Mouse (Mus musculus): Measurements from ENCODE around the gene Qrich1. TPM values are rescaled to one million over a fixed set of nuclear protein-coding genes. Genes with fewer than 3 reads are reported as not detected.
"Not testable (repeated sequence)": the region's sequence is repeated elsewhere in the genome, so short reads cannot be mapped to it uniquely, and the experiment has no call there.

The Qrich1 gene
- polyA plus RNA-seq, 1 experiment from 2014 or later: 122 TPM

DNA sequence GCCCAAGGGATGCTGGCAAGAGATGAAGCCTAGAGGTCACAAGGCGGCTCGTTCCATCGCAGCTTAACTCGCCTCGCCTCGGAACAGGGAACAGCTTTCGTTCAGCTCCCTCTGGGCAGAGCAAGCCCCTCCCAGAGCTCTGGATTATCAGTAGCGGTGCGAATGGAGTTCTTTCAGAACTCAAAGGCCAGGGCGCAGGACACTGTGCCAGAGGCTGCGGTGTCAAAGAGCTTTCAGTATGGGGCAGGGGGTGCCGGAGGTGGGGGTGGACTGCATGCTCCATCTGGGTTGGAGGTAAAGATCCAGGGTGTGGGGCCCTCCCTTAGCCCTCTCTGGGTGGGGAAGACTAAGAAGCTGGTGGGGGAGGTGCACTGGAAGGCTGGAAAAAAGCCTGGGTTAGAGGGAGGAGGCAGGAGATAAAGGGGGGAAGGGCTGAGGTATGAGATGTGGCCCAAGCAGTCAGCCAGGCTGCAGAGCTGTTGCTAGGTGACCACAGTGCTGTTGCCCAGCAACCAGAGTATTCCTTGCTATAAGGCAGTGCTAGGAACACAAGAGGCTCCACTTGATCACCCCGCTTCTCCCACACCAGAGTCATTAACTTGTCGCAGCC is 71.1 kb downstream of the Qrich1 start:
- H3K4me1 ChIP-seq (ENCODE audit: control insufficient read depth, insufficient read depth, low read length): peaks cover 29% of the 10 kb centered on the region
- WGBS: under 1% methylated on average over 14 of the region's 14 CpGs
- H3K4me2 ChIP-seq (ENCODE audit: low read depth, low read length): peak overlapping the region; percentile 48
- H3K9ac ChIP-seq (replicated peaks; ENCODE audit: low read depth, low read length): peak overlapping the region; percentile 42
- H3K9me3 ChIP-seq (ENCODE audit: control insufficient read depth, low read length): no peaks in the 10 kb centered on the region
- ATAC-seq (ENCODE audit: low read depth): peak; percentile 98
- peak overlapping the region; percentile 13; the same call in 1 of the 2 replicates for H3K4me3 ChIP-seq (ENCODE audit: low read depth, low read length)
- no peaks in the 10 kb centered on the region for H3K27me3 ChIP-seq (ENCODE audit: control insufficient read depth, insufficient read depth, low read length)
- H3K36me3 ChIP-seq (ENCODE audit: control insufficient read depth, insufficient read depth, low read length): no peaks in the 10 kb centered on the region; the same call in 1 of the 2 replicates
- H3K27ac ChIP-seq (ENCODE audit: low read depth, low read length): peak overlapping the region; percentile 98

DNA sequence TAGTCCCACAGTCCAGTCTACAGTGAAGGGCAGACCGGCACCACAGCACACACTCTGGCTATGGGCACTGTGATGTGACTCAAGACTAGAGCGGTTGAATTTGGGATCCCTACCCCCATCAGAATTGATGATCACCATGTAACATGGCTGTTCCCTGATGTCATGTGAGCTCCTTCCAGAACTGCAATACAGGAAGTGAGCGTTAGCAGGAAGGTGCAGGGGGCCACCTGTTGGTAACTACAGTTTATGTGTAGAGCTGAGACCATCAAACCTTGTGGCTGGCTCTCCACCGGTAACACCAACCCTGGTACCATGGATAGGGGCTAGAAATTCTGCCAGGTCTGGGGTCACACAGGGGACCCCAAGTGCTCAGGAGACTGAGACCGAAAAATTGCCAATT is 72.6 kb downstream of the Qrich1 start:
- Histone ChIP-seq H3K4me2 (ENCODE audit: low read depth, low read length) (no peak overlapping the region), H3K9ac (replicated peaks; ENCODE audit: low read depth, low read length) (no peak overlapping the region), H3K27me3 (ENCODE audit: control insufficient read depth, insufficient read depth, low read length) (no peaks in the 10 kb centered on the region), H3K9me3 (ENCODE audit: control insufficient read depth, low read length) (no peaks in the 10 kb centered on the region), H3K36me3 (ENCODE audit: control insufficient read depth, insufficient read depth, low read length) (no peaks in the 10 kb centered on the region), H3K4me3 (ENCODE audit: low read depth, low read length) (no peak overlapping the region), H3K27ac (ENCODE audit: low read depth, low read length) (peak overlapping the region; percentile 98), H3K4me1 (ENCODE audit: control insufficient read depth, insufficient read depth, low read length) (peaks cover 29% of the 10 kb centered on the region)
- 79% methylated on average over 5 of the region's 5 CpGs for WGBS
- ATAC-seq (ENCODE audit: low read depth): no peak

DNA sequence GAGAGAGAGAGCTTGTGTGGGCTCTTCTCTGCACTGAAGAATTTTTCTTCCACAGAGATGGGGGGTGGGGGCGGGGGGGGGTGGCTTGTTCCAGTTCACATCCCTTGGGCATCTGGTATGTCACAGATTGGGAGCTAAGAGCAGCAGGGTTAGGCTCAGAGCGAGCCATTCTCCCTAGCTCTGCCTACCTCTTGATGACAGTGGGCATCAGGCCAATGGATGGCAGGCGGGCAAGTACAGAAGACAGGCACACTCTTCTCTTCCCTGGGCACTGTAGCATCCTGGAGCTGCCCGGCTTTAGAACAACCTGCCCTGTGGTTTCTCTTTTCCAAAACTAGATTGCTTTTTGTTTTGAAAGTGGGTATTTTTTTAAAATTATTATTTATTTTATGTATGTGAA is 74.9 kb downstream of the Qrich1 start:
- Histone ChIP-seq H3K4me2 (ENCODE audit: low read depth, low read length) (no peak overlapping the region), H3K4me1 (ENCODE audit: control insufficient read depth, insufficient read depth, low read length) (peaks cover 31% of the 10 kb centered on the region), H3K9ac (replicated peaks; ENCODE audit: low read depth, low read length) (no peak overlapping the region), H3K4me3 (ENCODE audit: low read depth, low read length) (no peak overlapping the region), H3K9me3 (ENCODE audit: control insufficient read depth, low read length) (no peaks in the 10 kb centered on the region), H3K36me3 (ENCODE audit: control insufficient read depth, insufficient read depth, low read length) (no peaks in the 10 kb centered on the region), H3K27ac (ENCODE audit: low read depth, low read length) (no peak overlapping the region), H3K27me3 (ENCODE audit: control insufficient read depth, insufficient read depth, low read length) (no peaks in the 10 kb centered on the region)
- ATAC-seq (ENCODE audit: low read depth): no peak
- 82% methylated on average over 4 of the region's 4 CpGs for WGBS

DNA sequence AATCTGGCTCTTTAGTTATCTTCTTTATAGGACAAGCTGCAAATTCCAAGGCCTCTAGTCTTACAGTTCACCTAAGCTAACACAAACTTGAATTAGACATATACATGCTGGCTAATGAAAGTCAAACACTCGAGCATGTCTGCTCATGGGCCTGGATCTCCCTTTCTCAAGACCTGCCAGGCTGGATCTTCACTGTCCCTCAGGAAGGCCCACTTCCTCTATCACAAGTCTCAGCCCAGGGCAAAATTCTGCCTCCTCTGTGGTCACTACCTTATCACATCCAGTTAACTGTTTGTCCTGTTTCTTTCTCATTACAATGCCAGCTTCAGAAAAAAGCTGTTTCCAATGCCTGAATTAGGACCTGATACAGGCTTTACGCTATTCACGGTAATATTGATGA is 77.7 kb downstream of the Qrich1 start:
- no peak for ATAC-seq (ENCODE audit: low read depth)
- H3K27ac ChIP-seq (ENCODE audit: low read depth, low read length): no peak overlapping the region
- no peak overlapping the region for H3K4me3 ChIP-seq (ENCODE audit: low read depth, low read length)
- no peak overlapping the region for H3K4me2 ChIP-seq (ENCODE audit: low read depth, low read length)
- H3K9me3 ChIP-seq (ENCODE audit: control insufficient read depth, low read length): no peaks in the 10 kb centered on the region
- no peaks in the 10 kb centered on the region for H3K27me3 ChIP-seq (ENCODE audit: control insufficient read depth, insufficient read depth, low read length)
- WGBS: 91% methylated on average over 3 of the region's 3 CpGs
- peaks cover 8% of the 10 kb centered on the region for H3K4me1 ChIP-seq (ENCODE audit: control insufficient read depth, insufficient read depth, low read length)
- no peak overlapping the region for H3K9ac ChIP-seq (replicated peaks; ENCODE audit: low read depth, low read length)
- no peaks in the 10 kb centered on the region for H3K36me3 ChIP-seq (ENCODE audit: control insufficient read depth, insufficient read depth, low read length)

DNA sequence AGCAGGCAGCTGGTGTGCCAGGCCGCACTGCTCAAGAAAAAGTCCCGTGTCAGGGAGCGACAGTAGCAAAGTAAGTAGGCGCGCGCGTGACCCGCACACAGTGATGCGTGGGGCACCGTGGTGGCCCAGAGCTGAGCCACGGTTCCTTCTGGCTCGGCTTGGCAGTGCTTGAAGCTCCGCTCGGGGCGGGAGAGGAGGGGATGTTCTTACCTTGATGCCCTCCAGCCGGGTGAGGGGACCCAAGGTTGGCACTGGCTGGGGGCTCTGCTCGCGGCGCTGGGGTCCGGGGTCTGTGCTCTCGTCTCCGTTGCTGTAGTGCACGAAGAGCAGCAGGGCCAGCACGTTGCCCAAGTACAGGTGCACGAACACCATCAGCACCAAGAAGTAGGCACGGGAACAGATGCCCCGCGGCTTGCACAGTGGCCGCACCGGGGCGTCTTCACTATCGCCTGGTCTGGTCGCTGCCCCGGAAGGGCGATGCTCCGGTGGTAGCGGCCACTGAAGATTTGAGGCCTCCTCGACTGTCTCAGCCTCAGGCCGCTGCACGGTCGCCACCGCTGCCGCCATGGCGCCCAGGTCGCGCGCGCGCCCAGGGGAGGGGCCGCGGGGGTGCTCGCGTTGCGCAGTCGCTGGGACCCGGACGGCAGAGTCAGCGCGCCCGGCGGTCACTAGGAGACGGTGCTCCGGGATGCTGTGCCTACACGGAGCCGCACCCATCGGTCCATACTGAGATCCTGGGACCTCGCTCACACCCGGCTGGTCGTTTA is 80.6 kb downstream of the Qrich1 start, which contains the start of gene P4htm:
TSS of gene P4htm (minus strand) at position 670 of the 767 bp plus-strand sequence.
- WGBS: under 1% methylated on average over 67 of the region's 69 CpGs
- peak; percentile 90 for ATAC-seq (ENCODE audit: low read depth)
- peak within 1 kb of the TSS; percentile 16 for H3K27ac ChIP-seq (ENCODE audit: low read depth, low read length)
- H3K36me3 ChIP-seq (ENCODE audit: control insufficient read depth, insufficient read depth, low read length): no peaks in the 10 kb centered on the region
- H3K27me3 ChIP-seq (ENCODE audit: control insufficient read depth, insufficient read depth, low read length): no peaks in the 10 kb centered on the region
- H3K9ac ChIP-seq (replicated peaks; ENCODE audit: low read depth, low read length): peak within 1 kb of the TSS; percentile 70
- peak within 1 kb of the TSS; percentile 56 for H3K4me3 ChIP-seq (ENCODE audit: low read depth, low read length)
- no peaks in the 10 kb centered on the region for H3K9me3 ChIP-seq (ENCODE audit: control insufficient read depth, low read length)
- peak within 1 kb of the TSS; percentile 91 for H3K4me2 ChIP-seq (ENCODE audit: low read depth, low read length)
- peaks cover 7% of the 10 kb centered on the region; the same call in 1 of the 2 replicates for H3K4me1 ChIP-seq (ENCODE audit: control insufficient read depth, insufficient read depth, low read length)

DNA sequence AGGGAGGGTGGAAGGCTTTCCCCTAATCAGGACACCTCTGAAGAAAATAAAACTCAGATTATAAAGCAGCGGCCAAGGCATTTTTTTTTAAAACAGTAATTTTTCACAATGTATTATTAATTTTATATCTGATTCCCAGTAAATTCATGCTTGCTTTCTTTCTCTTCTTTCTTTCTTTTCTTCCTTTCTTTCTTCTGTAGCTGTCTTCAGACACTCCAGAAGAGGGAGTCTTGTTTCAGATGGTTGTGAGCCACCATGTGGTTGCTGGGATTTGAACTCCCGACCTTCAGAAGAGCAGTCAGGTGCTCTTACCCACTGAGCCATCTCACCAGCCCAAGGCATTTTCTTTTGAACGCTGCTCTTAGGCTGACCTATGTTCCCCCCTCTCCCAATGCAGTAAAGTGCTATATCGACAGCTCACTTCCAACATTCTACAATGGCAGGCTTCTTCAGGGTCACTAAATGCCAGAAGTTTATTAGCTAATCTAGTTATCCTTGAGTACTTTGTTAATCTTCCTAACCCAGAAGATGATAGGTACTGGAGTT is 82.5 kb downstream of the Qrich1 start:
- H3K36me3 ChIP-seq (ENCODE audit: control insufficient read depth, insufficient read depth, low read length): peaks cover 11% of the 10 kb centered on the region
- no peaks in the 10 kb centered on the region for H3K9me3 ChIP-seq (ENCODE audit: control insufficient read depth, low read length)
- H3K27ac ChIP-seq (ENCODE audit: low read depth, low read length): no peak overlapping the region
- peaks cover 7% of the 10 kb centered on the region; the same call in 1 of the 2 replicates for H3K4me1 ChIP-seq (ENCODE audit: control insufficient read depth, insufficient read depth, low read length)
- no peaks in the 10 kb centered on the region for H3K27me3 ChIP-seq (ENCODE audit: control insufficient read depth, insufficient read depth, low read length)
- no peak overlapping the region for H3K4me2 ChIP-seq (ENCODE audit: low read depth, low read length)
- 75% methylated on average over 4 of the region's 4 CpGs for WGBS
- no peak overlapping the region for H3K4me3 ChIP-seq (ENCODE audit: low read depth, low read length)
- ATAC-seq (ENCODE audit: low read depth): no peak
- no peak overlapping the region for H3K9ac ChIP-seq (replicated peaks; ENCODE audit: low read depth, low read length)

DNA sequence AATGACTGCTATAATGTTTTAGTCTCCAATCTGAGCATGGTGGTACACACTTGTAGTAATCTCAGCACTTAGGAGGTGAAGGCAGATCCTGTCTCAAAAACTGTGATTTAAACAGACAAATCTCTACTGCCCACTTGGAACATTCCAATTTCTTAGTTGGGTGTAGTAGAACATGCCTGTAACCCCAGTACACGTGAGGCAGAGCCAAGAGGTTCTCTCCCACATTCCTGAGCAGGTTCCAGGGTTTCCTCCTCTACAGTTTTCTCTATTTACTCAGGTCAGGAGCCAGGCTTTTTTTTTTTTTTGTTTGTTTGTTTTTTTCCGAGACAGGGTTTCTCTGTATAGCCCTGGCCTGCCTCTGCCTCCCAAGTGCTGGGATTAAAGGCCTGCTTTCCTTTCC is 83.4 kb downstream of the Qrich1 start:
- Histone ChIP-seq H3K4me1 (ENCODE audit: control insufficient read depth, insufficient read depth, low read length) (peaks cover 7% of the 10 kb centered on the region; the same call in 1 of the 2 replicates), H3K9me3 (ENCODE audit: control insufficient read depth, low read length) (no peaks in the 10 kb centered on the region), H3K27ac (ENCODE audit: low read depth, low read length) (no peak overlapping the region), H3K4me3 (ENCODE audit: low read depth, low read length) (no peak overlapping the region), H3K4me2 (ENCODE audit: low read depth, low read length) (no peak overlapping the region), H3K9ac (replicated peaks; ENCODE audit: low read depth, low read length) (no peak overlapping the region), H3K36me3 (ENCODE audit: control insufficient read depth, insufficient read depth, low read length) (peaks cover 15% of the 10 kb centered on the region), H3K27me3 (ENCODE audit: control insufficient read depth, insufficient read depth, low read length) (no peaks in the 10 kb centered on the region)
- ATAC-seq (ENCODE audit: low read depth): no peak
- WGBS: 61% methylated on average over 2 of the region's 2 CpGs

DNA sequence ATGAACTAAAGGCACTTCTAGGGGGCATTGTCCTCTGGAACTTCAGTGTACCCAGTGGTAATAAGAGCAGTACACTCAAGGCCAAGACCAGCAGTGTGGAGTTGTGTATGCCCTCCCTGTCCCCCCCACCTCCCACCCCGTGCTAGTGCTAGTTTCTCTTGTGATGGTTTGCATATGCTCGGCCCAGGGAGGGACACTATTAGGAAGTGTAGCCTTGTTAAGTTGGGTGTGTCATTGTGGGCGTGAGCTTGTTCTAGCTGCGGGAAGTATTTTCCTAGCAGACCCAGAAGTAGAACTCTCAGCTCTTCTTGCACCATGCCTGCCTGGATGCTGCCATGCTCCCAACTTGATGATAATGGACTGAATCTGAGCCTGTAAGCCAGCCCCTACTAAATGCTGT is 85.4 kb downstream of the Qrich1 start:
- Histone ChIP-seq H3K9ac (replicated peaks; ENCODE audit: low read depth, low read length) (no peak overlapping the region), H3K27ac (ENCODE audit: low read depth, low read length) (no peak overlapping the region), H3K36me3 (ENCODE audit: control insufficient read depth, insufficient read depth, low read length) (peaks cover 26% of the 10 kb centered on the region), H3K27me3 (ENCODE audit: control insufficient read depth, insufficient read depth, low read length) (no peaks in the 10 kb centered on the region), H3K4me1 (ENCODE audit: control insufficient read depth, insufficient read depth, low read length) (0 out of 2 replicates have a peak, but pooled peaks cover 3% of the 10 kb centered on the region), H3K4me2 (ENCODE audit: low read depth, low read length) (no peak overlapping the region), H3K4me3 (ENCODE audit: low read depth, low read length) (no peak overlapping the region), H3K9me3 (ENCODE audit: control insufficient read depth, low read length) (no peaks in the 10 kb centered on the region)
- 93% methylated on average over 4 of the region's 4 CpGs for WGBS
- no peak for ATAC-seq (ENCODE audit: low read depth)

DNA sequence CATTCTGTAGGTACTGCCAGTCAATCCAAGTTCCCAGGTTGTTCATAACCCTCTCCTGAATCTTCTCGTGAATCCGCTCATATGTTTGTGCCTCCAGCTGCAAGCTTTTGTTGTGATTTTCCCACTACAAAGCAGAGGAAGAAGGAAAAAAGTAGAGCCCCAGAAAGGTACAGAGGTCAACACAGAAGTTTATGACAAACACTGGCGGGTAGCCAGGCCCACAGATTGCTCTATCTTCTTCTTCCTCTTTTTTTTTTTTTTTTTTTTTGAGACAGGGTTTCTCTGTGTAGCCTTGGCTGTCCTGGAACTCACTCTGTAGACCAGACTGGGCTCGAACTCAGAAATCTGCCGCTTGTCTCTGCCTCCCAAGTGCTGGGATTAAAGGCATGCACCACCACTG is 91.3 kb downstream of the Qrich1 start:
- H3K9me3 ChIP-seq (ENCODE audit: control insufficient read depth, low read length); H3K9ac ChIP-seq (replicated peaks; ENCODE audit: low read depth, low read length); H3K4me1 ChIP-seq (ENCODE audit: control insufficient read depth, insufficient read depth, low read length); ATAC-seq (ENCODE audit: low read depth); H3K27me3 ChIP-seq (ENCODE audit: control insufficient read depth, insufficient read depth, low read length); H3K27ac ChIP-seq (ENCODE audit: low read depth, low read length); H3K4me2 ChIP-seq (ENCODE audit: low read depth, low read length); H3K4me3 ChIP-seq (ENCODE audit: low read depth, low read length): not testable (repeated sequence)
- H3K36me3 ChIP-seq (ENCODE audit: control insufficient read depth, insufficient read depth, low read length): peaks cover 79% of the 10 kb centered on the region
- WGBS: 92% methylated on average over 5 of the region's 5 CpGs

All from neural tube, embryonic 14.5 days (tissue).